Comparison of ENCODE assay signal across 12 mouse cellular contexts in genomic region chr2:150664152-150664920, GRCm38 (mm10). TPM values are rescaled to one million over a fixed set of nuclear protein-coding genes. Genes with fewer than 3 reads are reported as not detected.
DNase-seq lines count a peak whose midpoint lies in the region; ATAC-seq lines count a peak whose summit lies in the region.
"Had no signal": no experiment of that assay in that cellular context is flagged by ENCODE, and none has a peak within 500 bp of the region (broad histone marks: within the 10 kb centered on the region; RNA-seq: fewer than 3 reads in every experiment).

No protein-coding gene starts in this region.

- peaks cover 32% of the 10 kb centered on the region for H3K27me3 ChIP-seq in hindbrain, embryonic 10.5 days (ENCODE audit: insufficient read depth, poor library complexity, severe bottlenecking)
- H3K27me3 ChIP-seq in hindbrain, embryonic 14.5 days (ENCODE audit: control insufficient read depth, insufficient read depth, low read length) = 0 out of 2 replicates have a peak, but pooled peaks cover 9% of the 10 kb centered on the region
- H3K27me3 ChIP-seq in liver, embryonic 15.5 days = no peaks in the 10 kb centered on the region

- no peak overlapping the region for H3K9ac ChIP-seq in hindbrain, embryonic 14.5 days
- peak overlapping the region; percentile 28 for H3K9ac ChIP-seq in liver, embryonic 15.5 days

- H3K4me2 ChIP-seq in hindbrain, embryonic 14.5 days (replicated peaks) = no peak overlapping the region
- H3K4me2 ChIP-seq in liver, embryonic 15.5 days = peak overlapping the region; percentile 96

- no peak overlapping the region for H3K4me3 ChIP-seq in hindbrain, embryonic 10.5 days
- H3K4me3 ChIP-seq in hindbrain, embryonic 14.5 days (replicated peaks; ENCODE audit: low read length) = no peak overlapping the region
- peak overlapping the region; percentile 82 for H3K4me3 ChIP-seq in liver, embryonic 15.5 days (replicated peaks)

- no peak for ATAC-seq in hindbrain, embryonic 14.5 days (ENCODE audit: low FRiP score)
- ATAC-seq in liver, embryonic 15.5 days (ENCODE audit: insufficient read depth) = no peak

- H3K27ac ChIP-seq in hindbrain, embryonic 10.5 days = peak overlapping the region; percentile 16; the same call in 1 of the 2 replicates
- H3K27ac ChIP-seq in hindbrain, embryonic 14.5 days = no peak overlapping the region
- peak overlapping the region; percentile 95 for H3K27ac ChIP-seq in liver, embryonic 15.5 days (replicated peaks)

- H3K4me1 ChIP-seq in hindbrain, embryonic 10.5 days (replicated peaks) = peaks cover 37% of the 10 kb centered on the region
- H3K4me1 ChIP-seq in hindbrain, embryonic 14.5 days (replicated peaks; ENCODE audit: control insufficient read depth, insufficient read depth, low read length) = peaks cover 11% of the 10 kb centered on the region; the same call in 1 of the 2 replicates
- H3K4me1 ChIP-seq in liver, embryonic 15.5 days (replicated peaks) = peaks cover 89% of the 10 kb centered on the region

- H3K9me3 ChIP-seq in hindbrain, embryonic 10.5 days = no peaks in the 10 kb centered on the region
- no peaks in the 10 kb centered on the region for H3K9me3 ChIP-seq in hindbrain, embryonic 14.5 days (ENCODE audit: control insufficient read depth, low read length)
- H3K9me3 ChIP-seq in liver, embryonic 15.5 days (replicated peaks) = no peaks in the 10 kb centered on the region

- no peak for DNase-seq in hindbrain, embryonic 10.5 days (ENCODE audit: low spot score)
- DNase-seq in hindbrain, embryonic 14.5 days (ENCODE audit: low spot score) = no peak
- DNase-seq in ES-CJ7 (ENCODE audit: low read depth, low spot score) = peak; percentile 31
- DNase-seq in c-Kit-negative CD71-positive TER-119-positive erythroid progenitor cells, embryonic 14.5 days (ENCODE audit: low read depth, low spot score) = peak; percentile 20
- DNase-seq in frontal cortex, postnatal 36 days (ENCODE audit: low spot score in 2 of 2) = no peak
- no peak for DNase-seq in thymus, postnatal 0 days (ENCODE audit: low spot score)
- DNase-seq in urinary bladder, postnatal 10 days (ENCODE audit: low spot score) = no peak
- DNase-seq: cerebellum, adult 8-10 months; lung, postnatal 10 days; right cerebral cortex, postnatal 4 days; thymus, postnatal 25 days had no signal

- peaks cover 2% of the 10 kb centered on the region; the same call in 1 of the 2 replicates for H3K36me3 ChIP-seq in hindbrain, embryonic 10.5 days
- H3K36me3 ChIP-seq in hindbrain, embryonic 14.5 days (replicated peaks; ENCODE audit: control insufficient read depth, insufficient read depth) = no peaks in the 10 kb centered on the region
- H3K36me3 ChIP-seq in liver, embryonic 15.5 days (replicated peaks) = peaks cover 19% of the 10 kb centered on the region

- 81% methylated on average over 5 of the region's 5 CpGs for WGBS in hindbrain, embryonic 10.5 days
- WGBS in hindbrain, embryonic 14.5 days = 83% methylated on average over 5 of the region's 5 CpGs
- 34% methylated on average over 5 of the region's 5 CpGs for WGBS in liver, embryonic 15.5 days (ENCODE audit: insufficient replicate concordance)

RNA-seq across cellular contexts. Expression of gene Acss1, which starts 4.0 kb away (rescaled TPM):
- polyA plus RNA-seq in hindbrain, embryonic 10.5 days (2016; fragmentation: Nextera tagmentation; extraction: Ambion mirVana) = 16.2 and 34.1 TPM in 2 replicates
- 14.8 and 18.2 TPM in 2 replicates for polyA plus RNA-seq in hindbrain, embryonic 14.5 days (2014; fragmentation: Nextera tagmentation; extraction: Ambion mirVana)
- 45.3 and 50.8 TPM in 2 replicates for polyA plus RNA-seq in liver, embryonic 15.5 days (2015; fragmentation: Nextera tagmentation; extraction: Ambion mirVana)
- polyA plus RNA-seq in thymus, postnatal 0 days (2015; fragmentation: Nextera tagmentation; extraction: Ambion mirVana) = 22.0 and 25.3 TPM in 2 replicates

RNA-seq across cellular contexts. Expression of gene Vsx1, which starts 24.8 kb away (rescaled TPM):
- polyA plus RNA-seq in hindbrain, embryonic 10.5 days (2016; fragmentation: Nextera tagmentation; extraction: Ambion mirVana) = 1.0 TPM in 2 replicates
- polyA plus RNA-seq in hindbrain, embryonic 14.5 days (2014; fragmentation: Nextera tagmentation; extraction: Ambion mirVana) = 0.05 TPM in 2 replicates
- not detected in 2 replicates for polyA plus RNA-seq in liver, embryonic 15.5 days (2015; fragmentation: Nextera tagmentation; extraction: Ambion mirVana)
- polyA plus RNA-seq in thymus, postnatal 0 days (2015; fragmentation: Nextera tagmentation; extraction: Ambion mirVana) = not detected in 2 replicates

RNA-seq across cellular contexts. Expression of gene Apmap, which starts 56.0 kb away (rescaled TPM):
- 32.2 and 39.1 TPM in 2 replicates for polyA plus RNA-seq in hindbrain, embryonic 10.5 days (2016; fragmentation: Nextera tagmentation; extraction: Ambion mirVana)
- polyA plus RNA-seq in hindbrain, embryonic 14.5 days (2014; fragmentation: Nextera tagmentation; extraction: Ambion mirVana) = 41.6 and 42.6 TPM in 2 replicates
- polyA plus RNA-seq in liver, embryonic 15.5 days (2015; fragmentation: Nextera tagmentation; extraction: Ambion mirVana) = 27.8 and 28.0 TPM in 2 replicates
- polyA plus RNA-seq in thymus, postnatal 0 days (2015; fragmentation: Nextera tagmentation; extraction: Ambion mirVana) = 36.6 and 41.1 TPM in 2 replicates

Comparison
In these comparisons a context has a peak if more than half of its experiments do, and no peak if none do; other contexts are left out.
1. DNase-seq: peak in ES-CJ7 (single experiment) and c-Kit-negative CD71-positive TER-119-positive erythroid progenitor cells, embryonic 14.5 days (single experiment); none in hindbrain, embryonic 10.5 days (single experiment), hindbrain, embryonic 14.5 days (single experiment), frontal cortex, postnatal 36 days (0 of 2), thymus, postnatal 0 days (single experiment) and urinary bladder, postnatal 10 days (single experiment).